Mouse (Mus musculus) liver, embryonic 14.5 days (tissue): ENCODE results near the gene Adh6a.

Source experiments
- CTCF ChIP-seq: IDR thresholded peaks from 2 replicates; pipeline ENCODE4 v1.5.1; 2016; ENCODE audit warnings: antibody characterized with exemption, low read depth, control low read depth
- EP300 ChIP-seq: IDR thresholded peaks from 2 replicates; pipeline ENCODE4 v1.6.1; 2016; ENCODE audit warnings: antibody characterized with exemption, low read depth

DNA sequence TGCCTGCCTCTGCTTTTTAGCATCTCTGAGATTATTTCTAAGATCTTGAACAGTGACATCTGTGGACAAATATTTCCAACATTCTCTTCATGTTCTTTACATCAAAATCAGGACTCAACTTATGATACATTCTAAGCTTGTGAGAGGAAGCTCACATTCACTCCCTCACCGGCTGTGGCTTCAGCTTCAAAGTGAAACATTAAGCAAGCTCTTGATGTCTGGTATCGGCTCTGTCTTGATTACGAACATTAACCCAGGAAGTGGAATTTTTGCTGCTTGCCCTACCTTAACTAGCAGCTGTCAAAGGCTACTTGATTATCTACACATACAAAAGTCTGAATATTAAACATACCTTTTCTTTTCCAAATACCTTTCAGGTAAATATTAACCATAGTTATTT lies 38.0 kb upstream of the Adh6a start:
- TF ChIP-seq CTCF (no peak), EP300 (no peak)
